Mouse (Mus musculus) thymus, postnatal 14 days (tissue): ENCODE results near the gene Scgb1b2.

Experiments used
- DNase-seq: peaks from one replicate; pipeline ENCODE4 v3.0.0; 2021

Scgb1b2 gene

DNA sequence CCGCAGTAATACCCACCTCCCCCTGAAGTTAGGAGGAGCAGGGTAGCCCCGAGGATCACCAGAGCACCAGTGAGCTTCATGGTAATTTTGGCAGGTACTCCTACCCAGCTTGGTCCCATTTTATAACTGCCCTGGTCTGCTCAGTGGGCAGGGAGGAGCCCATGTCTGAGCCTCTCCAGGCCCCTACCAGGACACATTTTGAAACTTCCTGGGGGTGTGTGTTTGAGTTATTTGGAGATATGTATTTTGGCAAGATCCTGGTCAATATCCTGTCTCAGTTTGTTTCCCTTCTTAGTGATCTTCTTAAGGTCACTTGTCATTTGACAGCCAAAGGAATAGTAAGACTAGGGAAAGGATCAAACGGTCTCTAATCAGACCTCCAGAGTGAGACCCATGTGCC, at the start of gene Scgb1b2:
Gene Scgb1b2, minus strand, starts transcription at position 101 of the 400 bp plus-strand sequence.
- DNase-seq = no peak

DNA sequence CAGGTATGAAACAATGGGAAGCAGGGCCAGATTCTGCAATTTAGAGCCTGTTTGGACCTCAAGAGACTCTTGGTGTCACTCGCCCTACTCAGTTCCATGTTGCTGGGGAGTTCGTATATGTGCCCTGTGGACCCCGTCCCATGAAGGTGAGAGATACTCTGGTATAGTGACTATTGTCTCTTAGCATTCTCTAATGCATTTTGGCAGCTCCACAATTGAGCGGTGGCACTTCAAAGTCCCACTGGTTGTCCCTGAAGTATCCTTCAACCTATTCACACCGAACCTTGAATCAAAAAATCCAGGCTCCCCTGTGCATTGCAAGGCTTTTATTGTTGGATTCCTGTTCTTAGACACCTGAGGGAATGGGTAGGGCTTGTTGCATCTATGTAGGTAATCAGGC, 1.4 kb downstream of the Scgb1b2 start, which contains the start of gene Scgb2b2:
Gene Scgb2b2, plus strand, starts transcription at position 301 of the 400 bp plus-strand sequence.
- DNase-seq = no peak
